Mouse (Mus musculus) adrenal gland, adult 2 months (tissue): Measurements from ENCODE around the gene Bpifb1. TPM values are rescaled to one million over a fixed set of nuclear protein-coding genes. Genes with fewer than 3 reads are reported as not detected.
"Not testable (repeated sequence)": the region's sequence is repeated elsewhere in the genome, so short reads cannot be mapped to it uniquely, and the experiment has no call there.

Source experiments
- DNase-seq: peaks from one replicate; pipeline ENCODE4 v3.0.0; 2021
- polyA plus RNA-seq: library from polyadenylated mRNA; depleted of rRNA; stranded (reverse); fragments of >200 nt; gene quantifications from 2 replicates; pipeline ENCODE4 v1.2.3, GENCODE M21; 2012; rRNA removed
- total RNA-seq, 2 experiments: library from RNA; stranded (reverse); gene quantifications; 2 replicates each; pipeline ENCODE4 v1.2.3; 2021

Gene Bpifb1
- total and polyA plus RNA-seq, 3 experiments, result 0.06 to 0.23 (median 0.17) TPM

- DNase-seq, result no peak
These were observed 21.3 kb downstream of the Bpifb1 start for GRCm38 (mm10) chr2:154211881-154212280.

DNA sequence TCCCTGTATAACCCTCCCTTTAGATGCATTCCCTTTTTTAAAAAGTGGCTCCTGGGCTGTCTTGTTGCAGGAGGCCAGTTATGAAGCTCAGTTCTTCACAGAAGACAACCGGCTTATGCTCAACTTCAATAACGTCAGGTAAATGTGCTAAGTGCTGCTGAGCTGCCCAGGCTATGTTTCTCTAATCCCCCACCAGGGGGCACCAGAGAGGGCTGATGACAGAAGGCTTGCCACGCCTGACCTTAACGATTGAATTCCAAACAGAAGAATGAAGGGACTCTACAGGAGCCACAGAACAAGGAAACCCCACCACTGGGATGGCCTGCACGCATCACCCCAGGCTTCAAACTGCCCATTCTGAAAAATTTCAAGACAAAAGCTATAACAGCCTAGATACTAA, 24.6 kb downstream of the Bpifb1 start:
- peak; percentile 80 for DNase-seq

- DNase-seq, result no peak
These were observed 29.3 kb downstream of the Bpifb1 start for GRCm38 (mm10) chr2:154219950-154220349.

GRCm38 (mm10) chr2:154223265-154223916, 32.8 kb downstream of the Bpifb1 start, which contains the start of gene Bpifb5:
Gene Bpifb5 (plus strand): TSS chr2:154223742.
- peak; percentile 17 for DNase-seq

GRCm38 (mm10) chr2:154223917-154224273, 33.3 kb downstream of the Bpifb1 start:
- DNase-seq, result no peak

DNA sequence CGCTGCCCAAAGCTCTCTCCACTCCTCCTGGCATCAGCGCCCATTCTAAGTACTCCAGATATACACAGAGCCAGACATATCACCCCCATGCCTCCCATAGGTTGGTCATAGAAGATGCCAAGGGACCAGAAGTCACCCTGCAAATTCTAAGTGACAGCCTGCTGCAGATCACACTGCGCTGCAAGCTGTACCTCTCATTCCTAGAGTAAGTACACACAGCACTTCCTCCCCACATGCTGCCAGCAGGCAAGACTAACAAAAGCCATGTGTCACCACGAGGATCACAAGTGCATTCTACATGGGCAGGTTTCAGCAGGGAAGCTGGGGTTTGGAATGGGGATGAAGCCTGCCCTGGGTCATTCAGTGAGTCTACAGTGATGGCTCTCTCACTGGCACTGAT, 36.4 kb downstream of the Bpifb1 start:
- no peak for DNase-seq

- no peak for DNase-seq
These were observed 37.2 kb downstream of the Bpifb1 start for GRCm38 (mm10) chr2:154227830-154228229.

DNA sequence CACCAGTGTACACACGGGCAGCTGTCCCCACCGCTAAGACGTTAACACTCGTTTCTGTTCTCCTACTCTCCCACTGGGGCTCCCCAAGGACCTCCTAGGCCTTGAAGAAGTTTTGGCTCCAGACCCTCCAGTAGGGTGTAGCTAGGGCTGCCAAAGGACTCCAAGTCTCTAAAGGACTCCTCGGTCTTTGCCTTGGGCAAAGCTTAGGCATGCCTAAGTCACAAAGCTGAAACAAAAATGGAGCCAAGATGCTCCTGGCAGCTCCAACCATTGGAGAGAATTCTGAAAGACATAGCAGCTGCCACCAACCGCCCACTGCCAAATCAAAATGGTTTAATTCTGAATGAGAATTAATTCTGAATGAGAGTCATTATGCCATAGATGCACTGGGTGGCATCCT, 42.8 kb downstream of the Bpifb1 start:
- DNase-seq, result no peak

DNA sequence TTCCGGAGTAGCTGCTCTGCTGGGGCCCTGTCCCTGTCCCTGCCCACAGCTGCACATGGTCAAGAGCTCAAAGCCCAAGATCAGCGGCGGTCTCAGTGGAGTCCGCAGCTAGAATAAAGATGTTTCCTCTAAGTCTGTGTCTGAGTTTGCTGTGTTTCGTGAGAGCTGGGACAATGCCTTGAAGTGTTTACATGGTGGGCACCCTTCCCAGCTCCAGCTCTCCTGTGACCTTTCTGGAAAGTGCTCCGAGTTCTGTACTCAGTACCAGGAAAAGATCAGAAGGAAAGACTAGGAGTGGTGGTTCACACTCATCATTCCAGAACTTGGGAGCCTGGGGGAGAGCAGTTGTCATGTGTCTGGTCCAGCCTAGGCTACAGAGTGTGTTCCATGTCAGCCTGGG, 50.2 kb downstream of the Bpifb1 start:
- DNase-seq, result no peak

DNA sequence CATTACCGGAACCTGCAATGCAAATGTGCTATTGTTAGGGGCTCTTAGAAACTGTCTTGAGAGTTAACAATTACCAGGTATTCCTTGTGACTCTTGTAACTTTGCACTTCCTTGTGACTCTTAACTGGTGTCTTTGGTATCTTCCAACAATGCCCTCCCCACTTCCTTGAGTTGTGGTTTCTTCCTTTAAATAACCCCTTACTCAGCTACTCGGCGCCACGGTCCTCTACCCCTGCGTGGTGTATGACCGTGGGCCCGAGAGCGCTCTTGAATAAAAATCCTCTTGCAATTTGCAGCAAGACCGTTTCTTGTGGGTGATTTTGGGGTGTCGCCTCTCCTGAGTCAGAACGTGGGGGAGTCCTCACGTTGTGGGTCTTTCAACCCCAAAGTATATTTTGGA, 52.1 kb downstream of the Bpifb1 start:
- not testable (repeated sequence) for DNase-seq

DNA sequence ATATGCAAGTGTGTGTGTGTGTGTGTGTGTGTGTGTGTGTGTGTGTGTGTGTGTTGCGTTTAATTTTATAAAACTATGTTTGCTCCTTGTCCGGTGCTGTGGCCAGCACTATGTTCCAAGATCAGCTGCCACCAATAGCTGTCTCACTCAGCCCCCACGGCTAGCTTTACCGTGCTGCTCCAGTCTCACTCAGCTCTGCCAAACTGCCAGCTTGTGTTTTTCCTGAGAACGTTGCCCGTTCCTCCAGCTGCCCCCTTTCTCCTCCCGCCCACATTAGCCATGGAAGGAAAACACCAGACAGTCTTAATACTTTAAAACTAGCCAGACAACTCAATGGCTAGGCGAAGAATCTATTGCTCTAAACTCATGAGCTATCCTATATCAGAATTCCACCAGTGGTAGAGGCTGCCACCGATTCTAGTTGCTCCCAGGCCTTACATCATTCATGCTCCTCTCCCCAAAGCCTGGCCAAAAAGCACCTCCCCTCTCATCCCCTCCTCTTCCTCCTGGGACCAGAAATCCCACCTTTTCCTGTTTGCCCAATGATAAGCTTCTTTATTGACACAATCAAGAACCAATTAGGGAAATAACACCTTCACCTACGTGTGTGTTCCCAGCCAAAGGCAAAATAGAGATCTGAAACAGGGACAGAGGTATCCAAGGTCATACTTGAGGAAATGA, 52.9 kb downstream of the Bpifb1 start:
- DNase-seq, result no peak

GRCm38 (mm10) chr2:154245322-154245721, 54.7 kb downstream of the Bpifb1 start:
- DNase-seq, result no peak

GRCm38 (mm10) chr2:154255254-154255653, 64.6 kb downstream of the Bpifb1 start:
- DNase-seq, result not testable (repeated sequence)

DNA sequence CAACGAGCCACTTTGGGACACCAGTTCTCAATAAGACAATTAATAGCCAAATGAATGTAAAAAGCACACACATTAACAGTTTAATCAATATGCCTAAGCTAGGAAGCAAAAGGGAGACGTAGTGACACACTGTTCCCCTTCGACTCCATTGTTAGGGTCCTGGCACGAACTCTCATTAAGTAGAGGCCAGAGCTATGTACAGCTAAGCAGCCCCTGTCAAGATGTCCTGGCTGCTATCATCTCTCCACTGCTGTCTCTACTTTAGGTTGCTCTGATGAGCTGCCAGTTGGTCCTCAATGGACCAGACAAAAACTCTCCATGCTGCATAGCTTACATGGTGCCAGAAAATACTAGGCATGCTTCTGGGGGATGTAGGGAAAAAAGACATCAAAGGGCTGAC, 65.2 kb downstream of the Bpifb1 start:
- DNase-seq, result no peak

DNA sequence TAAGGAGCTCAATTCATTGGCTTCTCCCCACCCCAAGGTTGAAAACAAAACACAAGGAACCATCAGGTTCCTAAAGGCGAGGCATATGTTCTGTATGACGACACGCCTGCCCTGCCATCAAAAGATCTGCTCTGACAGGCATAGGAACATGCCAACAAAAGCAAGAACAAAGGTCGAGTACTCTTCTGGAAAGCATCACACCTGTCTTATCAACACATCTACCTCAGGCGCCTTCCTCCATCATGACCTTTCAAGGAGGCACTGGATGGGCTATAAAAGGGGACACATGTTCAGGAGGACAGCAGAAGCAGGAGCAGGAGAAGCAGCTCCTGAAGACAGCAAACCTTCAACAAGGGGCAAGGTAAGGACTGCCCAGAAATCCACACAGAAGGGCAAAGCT, 66.9 kb downstream of the Bpifb1 start, which contains the start of gene Bpifb9a:
Bpifb9a (plus strand) TSS at position 301 of the 400 bp plus-strand sequence.
- not testable (repeated sequence) for DNase-seq

- DNase-seq, result not testable (repeated sequence)
These were observed 73.8 kb downstream of the Bpifb1 start for GRCm38 (mm10) chr2:154264397-154264796.

Other genes with a start within 250 kb of the Bpifb1 start
- not detected for gene Bpifa6, start 215.9 kb upstream of the Bpifb1 start, total RNA-seq
- gene Bpifa6, start 215.9 kb upstream of the Bpifb1 start, polyA plus RNA-seq, result not detected in 2 replicates
- under 1 TPM; 0.49 to 0.55 TPM for gene Bpifa2, start 182.6 kb upstream of the Bpifb1 start, total RNA-seq
- gene Bpifa2, start 182.6 kb upstream of the Bpifb1 start, polyA plus RNA-seq, result not detected in 2 replicates
- gene Bpifa3, start 60.5 kb upstream of the Bpifb1 start, total RNA-seq, result not detected
- gene Bpifa3, start 60.5 kb upstream of the Bpifb1 start, polyA plus RNA-seq, result not detected in 2 replicates
- gene Bpifa1, start 47.9 kb upstream of the Bpifb1 start, total RNA-seq, result not detected
- not detected in 2 replicates for gene Bpifa1, start 47.9 kb upstream of the Bpifb1 start, polyA plus RNA-seq
- gene Bpifa5, start 28.2 kb upstream of the Bpifb1 start, total RNA-seq, result not detected
- not detected in 2 replicates for gene Bpifa5, start 28.2 kb upstream of the Bpifb1 start, polyA plus RNA-seq
- under 1 TPM in 1 of 2 experiments, not detected in 1; 0.17 TPM for gene Bpifb5, start 32.9 kb downstream of the Bpifb1 start, total RNA-seq
- gene Bpifb5, start 32.9 kb downstream of the Bpifb1 start, polyA plus RNA-seq, result 0.40 and 0.54 TPM in 2 replicates
- not detected for gene Bpifb9a, start 67.0 kb downstream of the Bpifb1 start, total RNA-seq
- gene Bpifb9a, start 67.0 kb downstream of the Bpifb1 start, polyA plus RNA-seq, result not detected in 2 replicates
- gene Bpifb9b, start 116.4 kb downstream of the Bpifb1 start, total RNA-seq, result not detected
- gene Bpifb9b, start 116.4 kb downstream of the Bpifb1 start, polyA plus RNA-seq, result not detected in 2 replicates
- gene Cdk5rap1, start 182.2 kb downstream of the Bpifb1 start, total RNA-seq, result 10 to 100 TPM in 1 of 2 experiments, 1 to 10 TPM in 1; 9.7 to 14.4 TPM
- gene Cdk5rap1, start 182.2 kb downstream of the Bpifb1 start, polyA plus RNA-seq, result 5.9 and 7.1 TPM in 2 replicates
- gene Snta1, start 217.3 kb downstream of the Bpifb1 start, total RNA-seq, result 10 to 100 TPM; 19.9 to 29.6 TPM
- gene Snta1, start 217.3 kb downstream of the Bpifb1 start, polyA plus RNA-seq, result 53.6 and 57.1 TPM in 2 replicates
- 10 to 100 TPM; 34.5 to 49.1 TPM for gene Cbfa2t2, start 245.7 kb downstream of the Bpifb1 start, total RNA-seq
- 9.6 and 11.3 TPM in 2 replicates for gene Cbfa2t2, start 245.7 kb downstream of the Bpifb1 start, polyA plus RNA-seq